Mouse (Mus musculus): ENCODE data around the gene Eefsec.

GRCm38 (mm10) chr6:88355866-88356265, 90.5 kb downstream of the Eefsec start:
- TF ChIP-seq ZNF384 (IDR thresholded peaks at IDR 0.05; ENCODE audit: low read depth, low read length) (no peak), CHD2 (IDR thresholded peaks at IDR 0.05; ENCODE audit: low read length) (no peak), CTCF (IDR thresholded peaks at IDR 0.05 in 2 of 3, conservative IDR thresholded peaks at IDR 0.05 in 1 of 3; ENCODE audit: control insufficient read depth in 1 of 3, insufficient read depth in 1 of 3, low read depth in 2 of 3, low read length in 3 of 3, poor library complexity in 1 of 3, severe bottlenecking in 1 of 3) (no peak), POLR2A (IDR thresholded peaks at IDR 0.05; ENCODE audit: control insufficient read depth in 1 of 2, insufficient read depth in 1 of 2, low read depth in 1 of 2, low read length in 2 of 2, poor library complexity in 1 of 2) (no peak), ZC3H11A (IDR thresholded peaks at IDR 0.05; ENCODE audit: low read depth, low read length) (no peak), MEF2A (IDR thresholded peaks at IDR 0.05; ENCODE audit: extremely low read depth, insufficient replicate concordance, low read depth, low read length, poor library complexity, severe bottlenecking) (no peak), BHLHE40 (IDR thresholded peaks at IDR 0.05; ENCODE audit: borderline replicate concordance, low read depth, low read length) (no peak), KAT2A (conservative IDR thresholded peaks at IDR 0.05; ENCODE audit: low read depth, low read length) (no peak), GATA1 (IDR thresholded peaks at IDR 0.05; ENCODE audit: low read depth, low read length) (no peak), SMC3 (IDR thresholded peaks at IDR 0.05; ENCODE audit: low read depth, low read length) (no peak), MAFK (IDR thresholded peaks at IDR 0.05; ENCODE audit: borderline replicate concordance, low read depth, low read length) (no peak), TBP (IDR thresholded peaks at IDR 0.05; ENCODE audit: low read depth, low read length) (no peak), EP300 (IDR thresholded peaks at IDR 0.05; ENCODE audit: low read depth in 1 of 2, low read length in 2 of 2) (no peak)
